Mouse (Mus musculus) embryo, embryonic 11 days (tissue): ENCODE results near the gene Atp6v0a4.

Experiments used
- DNase-seq: peaks from one replicate; pipeline ENCODE4 v3.0.0-alpha.2; 2015

Atp6v0a4 gene

GRCm38 (mm10) chr6:38072137-38072796 is 52.1 kb downstream of the Atp6v0a4 start:
- DNase-seq, result no peak

GRCm38 (mm10) chr6:38071256-38071655 is 53.1 kb downstream of the Atp6v0a4 start:
- no peak for DNase-seq

GRCm38 (mm10) chr6:38066215-38066614 is 58.2 kb downstream of the Atp6v0a4 start:
- DNase-seq, result peak; percentile 85

- DNase-seq, result no peak
These were observed 58.8 kb downstream of the Atp6v0a4 start for GRCm38 (mm10) chr6:38065501-38066122.

- no peak for DNase-seq
These were observed 59.3 kb downstream of the Atp6v0a4 start for GRCm38 (mm10) chr6:38065122-38065500.

- no peak for DNase-seq
These were observed 59.8 kb downstream of the Atp6v0a4 start for GRCm38 (mm10) chr6:38064621-38065020.

GRCm38 (mm10) chr6:38058805-38059204 is 65.6 kb downstream of the Atp6v0a4 start:
- DNase-seq, result no peak

- no peak for DNase-seq
These were observed 68.7 kb downstream of the Atp6v0a4 start for GRCm38 (mm10) chr6:38055471-38056330.

GRCm38 (mm10) chr6:38049601-38050000 is 74.8 kb downstream of the Atp6v0a4 start:
- DNase-seq, result no peak

GRCm38 (mm10) chr6:38048800-38049561 is 75.4 kb downstream of the Atp6v0a4 start:
- DNase-seq, result peak; percentile 49

- DNase-seq, result no peak
These were observed 76.4 kb downstream of the Atp6v0a4 start for GRCm38 (mm10) chr6:38048003-38048402.

GRCm38 (mm10) chr6:38046838-38047237 is 77.5 kb downstream of the Atp6v0a4 start, which contains the start of gene Svopl:
Svopl (minus strand) TSS chr6:38046996.
- peak; percentile 48 for DNase-seq

GRCm38 (mm10) chr6:38032801-38033566 is 91.4 kb downstream of the Atp6v0a4 start:
- DNase-seq, result no peak

GRCm38 (mm10) chr6:38031924-38032540 is 92.4 kb downstream of the Atp6v0a4 start:
- peak; percentile 14 for DNase-seq

- no peak for DNase-seq
These were observed 96.2 kb downstream of the Atp6v0a4 start for GRCm38 (mm10) chr6:38028205-38028604.

GRCm38 (mm10) chr6:38027771-38028170 is 96.6 kb downstream of the Atp6v0a4 start:
- DNase-seq, result no peak

GRCm38 (mm10) chr6:38023284-38023683 is 101.1 kb downstream of the Atp6v0a4 start:
- no peak for DNase-seq

- no peak for DNase-seq
These were observed 103.0 kb downstream of the Atp6v0a4 start for GRCm38 (mm10) chr6:38021406-38021805.

- no peak for DNase-seq
These were observed 111.6 kb downstream of the Atp6v0a4 start for GRCm38 (mm10) chr6:38012829-38013228.

GRCm38 (mm10) chr6:38007459-38007858 is 116.9 kb downstream of the Atp6v0a4 start:
- peak; percentile 84 for DNase-seq
